Mouse (Mus musculus): ENCODE measurements around the gene Gm11639. TPM values are rescaled to one million over a fixed set of nuclear protein-coding genes. Genes with fewer than 3 reads are reported as not detected.

The Gm11639 gene
- total and polyA plus RNA-seq, 2 experiments from 2014 or later: 0.01 TPM; not detected in 1

GRCm38 (mm10) chr11:104643236-104643635, 42.3 kb upstream of the Gm11639 start:
- no peak for TF ChIP-seq CTCF (IDR thresholded peaks at IDR 0.05; ENCODE audit: low read depth)
- no peak for TF ChIP-seq EP300 (IDR thresholded peaks at IDR 0.05; ENCODE audit: low read depth)
- H3K36me3 ChIP-seq (replicated peaks; ENCODE audit: control insufficient read depth, insufficient read depth, low read length): no peaks in the 10 kb centered on the region
- no peaks in the 10 kb centered on the region for H3K9me3 ChIP-seq (replicated peaks; ENCODE audit: control insufficient read depth, low read length)
- 85% methylated on average over 4 of the region's 4 CpGs for WGBS
- ATAC-seq (ENCODE audit: insufficient read depth, low read depth): no peak
- H3K4me2 ChIP-seq (ENCODE audit: low read depth, low read length): no peak overlapping the region
- no peaks in the 10 kb centered on the region for H3K27me3 ChIP-seq (ENCODE audit: control insufficient read depth, insufficient read depth, low read length)
- H3K4me1 ChIP-seq (ENCODE audit: control insufficient read depth, insufficient read depth): no peaks in the 10 kb centered on the region
- DNase-seq (ENCODE audit: low spot score): no peak
- H3K27ac ChIP-seq (ENCODE audit: low read depth): no peak overlapping the region
- no peak overlapping the region for H3K9ac ChIP-seq (replicated peaks; ENCODE audit: low read depth, low read length)
- H3K4me3 ChIP-seq (ENCODE audit: low read depth, low read length): no peak overlapping the region

GRCm38 (mm10) chr11:104645402-104645801, 40.1 kb upstream of the Gm11639 start:
- H3K36me3 ChIP-seq (replicated peaks; ENCODE audit: control insufficient read depth, insufficient read depth, low read length): no peaks in the 10 kb centered on the region
- H3K4me3 ChIP-seq (ENCODE audit: low read depth, low read length): no peak overlapping the region
- H3K9ac ChIP-seq (replicated peaks; ENCODE audit: low read depth, low read length): no peak overlapping the region
- H3K4me2 ChIP-seq (ENCODE audit: low read depth, low read length): no peak overlapping the region
- no peaks in the 10 kb centered on the region for H3K27me3 ChIP-seq (ENCODE audit: control insufficient read depth, insufficient read depth, low read length)
- TF ChIP-seq CTCF (IDR thresholded peaks at IDR 0.05; ENCODE audit: low read depth): no peak
- no peak for TF ChIP-seq EP300 (IDR thresholded peaks at IDR 0.05; ENCODE audit: low read depth)
- H3K9me3 ChIP-seq (replicated peaks; ENCODE audit: control insufficient read depth, low read length): no peaks in the 10 kb centered on the region
- no peak overlapping the region for H3K27ac ChIP-seq (ENCODE audit: low read depth)
- no peak for ATAC-seq (ENCODE audit: insufficient read depth, low read depth)
- no peak for DNase-seq (ENCODE audit: low spot score)
- 94% methylated on average over 6 of the region's 6 CpGs for WGBS
- no peaks in the 10 kb centered on the region for H3K4me1 ChIP-seq (ENCODE audit: control insufficient read depth, insufficient read depth)

GRCm38 (mm10) chr11:104646173-104646572, 39.3 kb upstream of the Gm11639 start:
- 54% methylated on average over 4 of the region's 4 CpGs for WGBS
- Histone ChIP-seq H3K4me3 (ENCODE audit: low read depth, low read length) (no peak overlapping the region), H3K36me3 (replicated peaks; ENCODE audit: control insufficient read depth, insufficient read depth, low read length) (no peaks in the 10 kb centered on the region), H3K27ac (ENCODE audit: low read depth) (no peak overlapping the region), H3K4me2 (ENCODE audit: low read depth, low read length) (no peak overlapping the region), H3K9ac (replicated peaks; ENCODE audit: low read depth, low read length) (no peak overlapping the region), H3K27me3 (ENCODE audit: control insufficient read depth, insufficient read depth, low read length) (no peaks in the 10 kb centered on the region), H3K9me3 (replicated peaks; ENCODE audit: control insufficient read depth, low read length) (no peaks in the 10 kb centered on the region), H3K4me1 (ENCODE audit: control insufficient read depth, insufficient read depth) (no peaks in the 10 kb centered on the region)
- ATAC-seq (ENCODE audit: insufficient read depth, low read depth) (no peak), DNase-seq (ENCODE audit: low spot score) (no peak)
- TF ChIP-seq EP300 (IDR thresholded peaks at IDR 0.05; ENCODE audit: low read depth) (no peak), CTCF (IDR thresholded peaks at IDR 0.05; ENCODE audit: low read depth) (no peak)

GRCm38 (mm10) chr11:104646611-104647010, 38.9 kb upstream of the Gm11639 start:
- no peaks in the 10 kb centered on the region for H3K27me3 ChIP-seq (ENCODE audit: control insufficient read depth, insufficient read depth, low read length)
- H3K36me3 ChIP-seq (replicated peaks; ENCODE audit: control insufficient read depth, insufficient read depth, low read length): no peaks in the 10 kb centered on the region
- 82% methylated on average over 5 of the region's 5 CpGs for WGBS
- H3K27ac ChIP-seq (ENCODE audit: low read depth): no peak overlapping the region
- H3K4me3 ChIP-seq (ENCODE audit: low read depth, low read length): no peak overlapping the region
- ATAC-seq (ENCODE audit: insufficient read depth, low read depth): no peak
- TF ChIP-seq CTCF (IDR thresholded peaks at IDR 0.05; ENCODE audit: low read depth) (no peak), EP300 (IDR thresholded peaks at IDR 0.05; ENCODE audit: low read depth) (no peak)
- H3K4me2 ChIP-seq (ENCODE audit: low read depth, low read length): no peak overlapping the region
- no peaks in the 10 kb centered on the region for H3K9me3 ChIP-seq (replicated peaks; ENCODE audit: control insufficient read depth, low read length)
- H3K4me1 ChIP-seq (ENCODE audit: control insufficient read depth, insufficient read depth): no peaks in the 10 kb centered on the region
- no peak overlapping the region for H3K9ac ChIP-seq (replicated peaks; ENCODE audit: low read depth, low read length)
- no peak for DNase-seq (ENCODE audit: low spot score)

GRCm38 (mm10) chr11:104647188-104647867, 38.2 kb upstream of the Gm11639 start:
- DNase-seq (ENCODE audit: low spot score): no peak
- WGBS: 71% methylated on average over 8 of the region's 8 CpGs
- Histone ChIP-seq H3K27me3 (ENCODE audit: control insufficient read depth, insufficient read depth, low read length) (no peaks in the 10 kb centered on the region), H3K36me3 (replicated peaks; ENCODE audit: control insufficient read depth, insufficient read depth, low read length) (no peaks in the 10 kb centered on the region), H3K4me1 (ENCODE audit: control insufficient read depth, insufficient read depth) (no peaks in the 10 kb centered on the region), H3K27ac (ENCODE audit: low read depth) (no peak overlapping the region), H3K9ac (replicated peaks; ENCODE audit: low read depth, low read length) (no peak overlapping the region), H3K4me3 (ENCODE audit: low read depth, low read length) (no peak overlapping the region), H3K4me2 (ENCODE audit: low read depth, low read length) (no peak overlapping the region), H3K9me3 (replicated peaks; ENCODE audit: control insufficient read depth, low read length) (no peaks in the 10 kb centered on the region)
- TF ChIP-seq CTCF (IDR thresholded peaks at IDR 0.05; ENCODE audit: low read depth): no peak
- no peak for TF ChIP-seq EP300 (IDR thresholded peaks at IDR 0.05; ENCODE audit: low read depth)
- ATAC-seq (ENCODE audit: insufficient read depth, low read depth): no peak

GRCm38 (mm10) chr11:104648571-104648970, 36.9 kb upstream of the Gm11639 start:
- TF ChIP-seq CTCF (IDR thresholded peaks at IDR 0.05; ENCODE audit: low read depth): peak; percentile 33
- TF ChIP-seq EP300 (IDR thresholded peaks at IDR 0.05; ENCODE audit: low read depth): no peak
- DNase-seq (ENCODE audit: low spot score) (no peak), ATAC-seq (ENCODE audit: insufficient read depth, low read depth) (no peak)
- no peaks in the 10 kb centered on the region for H3K27me3 ChIP-seq (ENCODE audit: control insufficient read depth, insufficient read depth, low read length)
- 74% methylated on average over 3 of the region's 3 CpGs for WGBS
- no peak overlapping the region for H3K9ac ChIP-seq (replicated peaks; ENCODE audit: low read depth, low read length)
- H3K4me1 ChIP-seq (ENCODE audit: control insufficient read depth, insufficient read depth): no peaks in the 10 kb centered on the region
- no peaks in the 10 kb centered on the region for H3K9me3 ChIP-seq (replicated peaks; ENCODE audit: control insufficient read depth, low read length)
- H3K4me3 ChIP-seq (ENCODE audit: low read depth, low read length): no peak overlapping the region
- no peaks in the 10 kb centered on the region for H3K36me3 ChIP-seq (replicated peaks; ENCODE audit: control insufficient read depth, insufficient read depth, low read length)
- H3K27ac ChIP-seq (ENCODE audit: low read depth): no peak overlapping the region
- H3K4me2 ChIP-seq (ENCODE audit: low read depth, low read length): no peak overlapping the region

All from heart, postnatal 0 days (tissue).